Mouse (Mus musculus): ENCODE measurements at regions not wholly inside any gene's neighbourhood (a gene's known extent, or its start where the extent isn't known, plus 50 kb on each side); places are given as distances from the start of the nearest gene placed in this dataset.

DNA sequence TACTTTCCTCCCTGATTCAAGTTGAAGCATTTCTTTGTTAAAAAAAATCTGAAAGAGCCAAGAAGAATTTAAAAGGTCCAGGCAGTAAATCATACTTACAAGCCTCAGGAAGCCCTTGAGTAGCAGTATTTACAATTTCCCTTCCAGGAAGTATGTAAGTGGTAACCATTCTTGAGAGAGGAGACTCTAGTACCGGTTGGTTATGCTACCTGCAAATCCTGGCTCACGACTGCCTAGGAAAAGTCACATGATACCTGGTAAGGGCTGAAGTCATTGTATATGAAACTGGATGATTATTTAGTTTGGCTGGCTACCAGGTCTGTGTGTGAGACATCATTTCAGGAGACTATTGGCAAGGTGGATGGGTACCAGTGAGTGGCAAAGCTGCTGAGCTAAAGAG, 524.0 kb upstream of the Igfbp7 start:
- no peak overlapping the region for H3K27ac ChIP-seq (ENCODE audit: control insufficient read depth, low read depth, low read length)
- no peaks in the 10 kb centered on the region for H3K36me3 ChIP-seq (ENCODE audit: control insufficient read depth in 1 of 2, insufficient read depth in 2 of 2, low read length in 2 of 2)
- no peak for DNase-seq (ENCODE audit: low read depth, low spot score)
- H3K27me3 ChIP-seq (ENCODE audit: control insufficient read depth in 1 of 2, insufficient read depth in 2 of 2, low read length in 2 of 2): no peaks in the 10 kb centered on the region
- no peaks in the 10 kb centered on the region for H3K4me1 ChIP-seq (ENCODE audit: control insufficient read depth in 1 of 2, insufficient read depth in 2 of 2, low read length in 2 of 2)
- TF ChIP-seq TCF12 (IDR thresholded peaks at IDR 0.05; ENCODE audit: low read depth, low read length) (no peak), UBTF (IDR thresholded peaks at IDR 0.05; ENCODE audit: borderline replicate concordance, insufficient read depth, low read depth, low read length) (no peak), MYB (IDR thresholded peaks at IDR 0.05; ENCODE audit: low read depth, low read length) (no peak), E2F4 (IDR thresholded peaks at IDR 0.05; ENCODE audit: borderline replicate concordance, low read depth, low read length) (no peak), HCFC1 (IDR thresholded peaks at IDR 0.05; ENCODE audit: low read depth, low read length) (no peak)
- H3K9ac ChIP-seq (ENCODE audit: control insufficient read depth, low read depth, low read length, poor library complexity, severe bottlenecking): no peak overlapping the region
- no peaks in the 10 kb centered on the region for H3K9me3 ChIP-seq (replicated peaks; ENCODE audit: insufficient read depth, low read length)
- H3K4me3 ChIP-seq (ENCODE audit: control insufficient read depth in 1 of 2, insufficient read depth in 1 of 2, low read depth in 2 of 2, low read length in 2 of 2): no peak overlapping the region
- no peaks in the 10 kb centered on the region for H3K79me2 ChIP-seq (ENCODE audit: control insufficient read depth, insufficient read depth, low read length, poor library complexity)

DNA sequence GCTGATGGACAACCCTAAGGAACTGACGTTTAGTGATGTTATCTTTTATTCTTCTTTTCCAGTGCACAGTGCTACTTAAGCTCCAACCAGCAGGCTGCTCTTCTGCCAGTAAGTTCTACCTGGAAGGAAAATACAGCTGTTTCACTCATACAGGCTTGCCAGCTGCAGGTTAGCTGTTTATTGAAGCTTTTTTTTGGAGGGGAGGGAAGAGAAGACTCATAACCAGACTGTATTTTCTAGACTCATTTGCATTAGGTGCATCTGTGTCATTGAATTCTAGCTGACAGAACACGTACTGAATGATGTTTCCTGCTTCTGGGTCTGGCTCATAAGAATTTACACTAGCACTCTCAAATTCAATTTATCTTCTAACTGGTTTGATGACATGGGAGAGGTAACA, 513.3 kb upstream of the Igfbp7 start:
- DNase-seq (ENCODE audit: low read depth, low spot score): no peak
- no peak overlapping the region for H3K9ac ChIP-seq (ENCODE audit: control insufficient read depth, low read depth, low read length, poor library complexity, severe bottlenecking)
- no peak overlapping the region for H3K27ac ChIP-seq (ENCODE audit: control insufficient read depth, low read depth, low read length)
- TF ChIP-seq USF2 (IDR thresholded peaks at IDR 0.05; ENCODE audit: borderline replicate concordance in 1 of 2, insufficient read depth in 1 of 2, low read depth in 1 of 2, low read length in 2 of 2): no peak
- no peak for TF ChIP-seq SMC3 (IDR thresholded peaks at IDR 0.05; ENCODE audit: low read depth, low read length)
- TF ChIP-seq CHD2 (IDR thresholded peaks at IDR 0.05; ENCODE audit: low read length): no peak
- no peak for TF ChIP-seq MAZ (IDR thresholded peaks at IDR 0.05; ENCODE audit: low read depth, low read length)
- TF ChIP-seq HCFC1 (IDR thresholded peaks at IDR 0.05; ENCODE audit: low read depth, low read length): no peak
- TF ChIP-seq CHD1 (IDR thresholded peaks at IDR 0.05; ENCODE audit: low read depth, low read length): no peak
- TF ChIP-seq EP300 (IDR thresholded peaks at IDR 0.05; ENCODE audit: low read depth in 1 of 2, low read length in 2 of 2): no peak
- TF ChIP-seq E2F4 (IDR thresholded peaks at IDR 0.05; ENCODE audit: borderline replicate concordance, low read depth, low read length): no peak
- no peak for TF ChIP-seq MEF2A (IDR thresholded peaks at IDR 0.05; ENCODE audit: extremely low read depth, insufficient replicate concordance, low read depth, low read length, poor library complexity, severe bottlenecking)
- no peak for TF ChIP-seq MYC (IDR thresholded peaks at IDR 0.05; ENCODE audit: low read depth, low read length)
- TF ChIP-seq NELFE (IDR thresholded peaks at IDR 0.05; ENCODE audit: low read depth, low read length): no peak
- no peak for TF ChIP-seq TAL1 (IDR thresholded peaks at IDR 0.05; ENCODE audit: low read length)
- no peak for TF ChIP-seq POLR2AphosphoS5 (IDR thresholded peaks at IDR 0.05; ENCODE audit: borderline replicate concordance, low read depth, low read length)
- TF ChIP-seq POLR2AphosphoS2 (IDR thresholded peaks at IDR 0.05; ENCODE audit: low read length): no peak
- TF ChIP-seq MAFK (IDR thresholded peaks at IDR 0.05; ENCODE audit: borderline replicate concordance, low read depth, low read length): no peak
- no peak for TF ChIP-seq GATA1 (IDR thresholded peaks at IDR 0.05; ENCODE audit: low read depth, low read length)
- no peak for TF ChIP-seq RCOR1 (IDR thresholded peaks at IDR 0.05; ENCODE audit: low read depth, low read length)
- TF ChIP-seq BHLHE40 (IDR thresholded peaks at IDR 0.05; ENCODE audit: borderline replicate concordance, low read depth, low read length): no peak
- TF ChIP-seq MXI1 (IDR thresholded peaks at IDR 0.05; ENCODE audit: low read depth, low read length): no peak
- H3K4me1 ChIP-seq (ENCODE audit: control insufficient read depth in 1 of 2, insufficient read depth in 2 of 2, low read length in 2 of 2): no peaks in the 10 kb centered on the region
- no peaks in the 10 kb centered on the region for H3K79me2 ChIP-seq (ENCODE audit: control insufficient read depth, insufficient read depth, low read length, poor library complexity)
- H3K9me3 ChIP-seq (replicated peaks; ENCODE audit: insufficient read depth, low read length): no peaks in the 10 kb centered on the region
- no peak overlapping the region for H3K4me3 ChIP-seq (ENCODE audit: control insufficient read depth in 1 of 2, insufficient read depth in 1 of 2, low read depth in 2 of 2, low read length in 2 of 2)
- no peaks in the 10 kb centered on the region for H3K27me3 ChIP-seq (ENCODE audit: control insufficient read depth in 1 of 2, insufficient read depth in 2 of 2, low read length in 2 of 2)
- H3K36me3 ChIP-seq (ENCODE audit: control insufficient read depth in 1 of 2, insufficient read depth in 2 of 2, low read length in 2 of 2): no peaks in the 10 kb centered on the region

Data from MEL (cell line).